Mouse (Mus musculus) kidney, postnatal 25 days (tissue): ENCODE results near the gene Scn5a.

Experiments used
- DNase-seq, 2 experiments: peaks; one replicate each; pipeline ENCODE4 v3.0.0; 2021; ENCODE audit warnings: mixed read lengths in 2 of 2

The Scn5a gene

GRCm38 (mm10) chr9:119455967-119456366, 122.8 kb downstream of the Scn5a start:
- DNase-seq: no peak

GRCm38 (mm10) chr9:119445737-119446136, 133.1 kb downstream of the Scn5a start:
- no peak for DNase-seq

DNA sequence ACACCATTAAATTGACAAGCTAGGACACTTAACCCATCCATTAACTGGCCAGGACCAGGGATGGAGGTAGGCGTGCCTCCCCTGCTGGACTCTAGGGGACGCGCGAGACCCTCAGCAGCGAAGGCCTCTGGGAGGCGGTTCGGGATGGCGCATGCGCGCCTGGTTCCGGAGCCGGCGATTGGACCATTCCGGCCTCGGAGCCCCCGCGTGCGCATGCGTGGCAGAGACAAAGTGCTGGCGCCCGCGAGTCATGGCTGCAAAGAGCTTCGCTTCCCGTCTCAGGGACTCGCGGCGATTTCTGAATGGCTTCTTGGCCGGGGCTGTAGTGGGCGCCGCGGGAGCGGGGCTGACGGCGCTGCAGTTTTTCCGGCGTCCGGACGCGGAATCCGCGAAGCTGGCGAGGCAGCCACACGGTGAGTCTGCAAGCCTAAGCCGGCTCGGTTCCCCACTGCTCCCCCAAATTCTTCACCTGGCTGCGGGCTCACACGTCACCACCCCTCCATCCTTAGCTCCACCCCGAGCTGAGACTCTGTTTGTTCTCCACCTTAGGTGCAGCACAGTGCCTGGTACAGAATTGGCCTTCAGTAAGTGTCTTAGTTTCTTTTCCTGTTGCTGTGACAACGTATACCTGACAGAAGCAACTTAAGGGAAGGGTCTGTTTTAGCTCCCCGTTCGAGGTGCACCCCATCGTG, 133.9 kb downstream of the Scn5a start, which contains the start of gene Exog:
Gene Exog (plus strand): TSS at position 206 of the 692 bp plus-strand sequence.
- DNase-seq: peak; percentile 98 to 99

DNA sequence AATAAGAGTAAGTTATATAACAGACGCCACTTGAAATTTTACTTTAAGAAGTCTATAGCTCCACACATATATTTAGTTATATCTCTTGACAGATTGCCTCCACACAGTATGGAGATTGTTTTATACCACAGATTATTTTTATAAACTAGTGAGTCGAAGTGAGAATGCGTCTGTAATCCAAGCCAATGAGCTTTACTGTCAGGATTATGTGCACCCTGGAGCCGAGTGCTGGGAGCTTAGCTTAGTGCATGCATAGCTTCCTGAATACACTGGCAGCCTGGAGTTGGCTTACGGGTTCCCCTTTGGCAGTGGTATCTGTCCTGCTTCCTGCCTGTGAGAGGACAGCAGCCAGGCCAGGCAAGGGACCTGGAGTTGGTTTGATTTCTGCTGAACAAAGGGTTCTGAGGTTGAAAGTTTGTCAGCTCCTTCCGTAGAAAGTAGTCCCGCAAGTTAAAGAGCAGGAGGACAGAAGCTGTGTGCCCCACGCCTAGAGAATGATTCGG, 140.3 kb downstream of the Scn5a start:
- no peak for DNase-seq

DNA sequence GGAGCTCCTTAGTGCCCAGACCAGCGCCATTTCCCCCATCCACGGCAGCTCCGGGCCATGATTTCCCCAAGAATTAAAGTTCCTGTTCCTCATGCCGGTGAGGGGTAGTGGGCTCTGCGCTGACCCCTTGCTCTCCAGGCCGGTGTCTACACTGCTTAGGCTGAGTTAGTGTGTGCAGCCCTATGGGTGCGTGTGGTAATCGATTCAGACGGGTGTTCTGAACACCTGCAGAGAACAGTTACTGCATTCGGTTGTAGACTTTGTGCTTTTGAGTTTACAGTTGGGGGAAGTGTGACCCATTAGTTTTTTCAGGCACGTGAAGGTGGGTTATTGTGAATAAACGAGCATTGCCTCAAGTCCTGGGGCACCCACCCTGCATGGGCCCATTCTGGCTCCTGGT, 140.8 kb downstream of the Scn5a start:
- DNase-seq: no peak

DNA sequence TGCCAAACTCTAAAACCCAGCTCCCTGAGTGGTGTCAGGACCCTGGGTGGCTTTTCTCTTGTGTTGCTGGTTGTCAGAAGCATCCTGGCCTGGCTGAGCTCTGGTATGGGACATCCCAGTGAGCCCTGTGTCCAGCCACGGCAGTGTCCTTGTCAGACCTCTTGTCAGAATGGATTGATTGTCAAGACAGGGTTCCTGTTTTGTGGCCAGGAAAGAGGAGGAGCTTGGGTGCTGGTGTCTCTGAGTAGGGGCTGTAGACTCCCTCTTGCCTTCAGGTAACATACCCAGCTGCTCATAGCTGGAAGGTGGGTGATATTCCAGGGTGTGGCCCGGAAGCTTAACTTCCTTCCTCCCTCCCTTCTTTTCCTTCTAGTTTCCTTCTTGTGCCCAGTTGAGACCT, 143.0 kb downstream of the Scn5a start:
- DNase-seq: no peak
